Mouse (Mus musculus): ENCODE measurements around the gene Prps2.
"Not testable (repeated sequence)": the region's sequence is repeated elsewhere in the genome, so short reads cannot be mapped to it uniquely, and the experiment has no call there.

Prps2 gene

GRCm38 (mm10) chrX:167321233-167321806 lies 61.2 kb downstream of the Prps2 start:
- DNase-seq, result no peak

DNA sequence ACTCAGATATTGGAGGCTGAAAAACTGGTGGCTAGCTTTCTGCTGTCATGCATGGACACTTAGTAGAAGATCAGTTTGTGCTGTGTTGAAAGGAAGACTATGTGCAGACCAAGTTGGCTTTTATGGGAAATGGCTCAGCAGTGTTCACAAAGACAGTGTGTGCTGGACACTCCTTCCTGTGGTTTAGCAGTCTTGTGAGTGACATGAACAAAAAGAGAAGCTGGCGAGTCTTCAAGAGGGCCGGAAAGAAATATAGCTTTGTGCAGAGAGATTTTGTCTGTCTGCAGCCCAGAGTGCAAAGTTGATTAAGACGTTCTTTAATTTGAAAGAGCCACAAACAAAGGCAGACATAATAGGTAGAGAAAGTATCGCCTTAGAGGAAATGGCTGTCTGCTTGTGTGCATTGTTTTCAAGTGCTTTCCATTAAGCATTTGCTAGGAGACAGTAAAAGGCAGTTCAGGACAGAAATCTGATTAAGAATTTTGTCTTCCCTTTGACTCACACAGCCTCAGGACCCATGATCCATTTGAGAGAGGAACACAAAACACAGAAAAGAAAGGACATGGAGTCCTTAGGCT lies 63.6 kb downstream of the Prps2 start:
- DNase-seq, result no peak

GRCm38 (mm10) chrX:167315766-167316165 lies 66.8 kb downstream of the Prps2 start:
- DNase-seq, result no peak

DNA sequence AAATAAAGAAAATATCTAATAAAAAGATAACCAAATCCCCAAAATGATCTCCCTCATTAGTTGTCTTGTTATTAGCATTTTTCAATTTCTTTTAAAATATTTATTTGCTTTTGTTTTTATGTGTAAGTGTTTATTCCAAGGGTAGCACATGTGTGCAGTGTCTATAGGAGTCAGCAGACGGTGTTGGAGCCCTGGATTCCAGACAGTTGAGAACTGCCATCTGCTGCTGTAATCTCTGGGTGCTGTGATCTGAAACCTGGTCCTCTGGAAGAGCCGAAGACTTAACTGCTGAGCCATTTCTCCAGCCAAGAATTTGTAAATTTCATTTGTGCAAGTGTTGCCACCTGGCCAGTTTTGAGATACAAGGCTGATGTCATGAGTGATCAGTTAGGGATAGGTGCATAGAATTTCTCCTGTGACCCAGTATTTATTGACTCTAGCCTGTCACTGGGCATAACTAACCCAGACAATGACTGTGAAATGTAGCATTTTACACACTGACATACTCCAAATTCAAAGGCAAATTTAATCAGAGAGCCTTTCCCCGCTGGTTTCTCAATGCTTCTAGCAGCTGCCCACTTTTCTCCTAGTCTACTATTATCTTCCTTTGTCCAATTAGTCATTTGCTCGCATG lies 67.3 kb downstream of the Prps2 start:
- no peak for DNase-seq

DNA sequence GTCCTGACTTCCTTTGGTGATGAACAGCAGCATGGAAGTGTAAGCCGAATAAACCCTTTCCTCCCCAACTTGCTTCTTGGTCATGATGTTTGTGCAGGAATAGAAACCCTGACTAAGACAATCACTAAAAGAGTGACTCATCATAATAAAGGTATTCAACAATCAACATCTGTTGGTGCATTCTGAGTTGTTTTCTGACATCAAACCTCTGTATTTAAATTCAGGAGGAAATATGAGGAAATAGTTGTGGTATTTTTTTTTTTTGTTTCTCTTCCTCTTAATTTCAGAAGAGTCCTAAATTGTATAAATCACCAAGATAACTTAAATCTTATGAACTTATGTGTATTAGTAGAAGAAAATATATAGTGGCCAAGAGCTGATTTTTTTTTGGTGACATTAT lies 80.5 kb downstream of the Prps2 start:
- DNase-seq, result not testable (repeated sequence)
